Mouse (Mus musculus) heart, embryonic 15.5 days (tissue): ENCODE measurements around the gene Gan. TPM values are rescaled to one million over a fixed set of nuclear protein-coding genes. Genes with fewer than 3 reads are reported as not detected.
A peak's percentile ranks its signal among the peaks of the same experiment; 100 is the strongest.

Experiments used
- ATAC-seq: fragments of 200-750 bp; cut with Nextera tagmentation; replicated peaks from 2 replicates; pipeline ENCODE4 v1.8.0; 2017; ENCODE audit warnings: low read depth, moderate TSS enrichment; ENCODE audit not compliant: insufficient number of reproducible peaks, insufficient read depth, low FRiP score
- H3K27ac ChIP-seq: fragments of 300-500 bp; sonication (generic); 2 replicates; pipeline ENCODE4 v1.5.1; 2015; ENCODE audit warnings: mild to moderate bottlenecking, inconsistent platforms
- H3K27me3 ChIP-seq: fragments of 300-500 bp; sonication (generic); 2 replicates; pipeline ENCODE4 v1.6.1; 2015; ENCODE audit warnings: inconsistent platforms
- H3K36me3 ChIP-seq: fragments of 300-500 bp; sonication (generic); 2 replicates; pipeline ENCODE4 v1.6.1; 2015; ENCODE audit warnings: mild to moderate bottlenecking, inconsistent platforms
- H3K4me1 ChIP-seq: fragments of 300-500 bp; sonication (generic); replicated peaks from 2 replicates; pipeline ENCODE4 v1.6.1; 2015; ENCODE audit warnings: inconsistent platforms
- H3K4me2 ChIP-seq: fragments of 300-500 bp; sonication (generic); 2 replicates; pipeline ENCODE4 v1.6.1; 2015; ENCODE audit warnings: inconsistent platforms, mild to moderate bottlenecking, moderate library complexity
- H3K4me3 ChIP-seq: fragments of 300-500 bp; sonication (generic); 2 replicates; pipeline ENCODE4 v1.5.1; 2015; ENCODE audit warnings: mild to moderate bottlenecking, inconsistent platforms
- H3K9ac ChIP-seq: fragments of 300-500 bp; sonication (generic); 2 replicates; pipeline ENCODE4 v1.6.1; 2015; ENCODE audit warnings: mild to moderate bottlenecking, inconsistent platforms
- H3K9me3 ChIP-seq: fragments of 300-500 bp; sonication (generic); replicated peaks from 2 replicates; pipeline ENCODE4 v1.6.1; 2016; ENCODE audit warnings: inconsistent platforms
- WGBS: fragments of 180-500 bp; shearing (Covaris S2); methylation state at CpG from one replicate; pipeline ENCODE4 v1.1.7; 2015; ENCODE audit warnings: mixed read lengths; 5-methylcytosine and 5-hydroxymethylcytosine counted together
- polyA plus RNA-seq: library from polyadenylated mRNA; unstranded; fragments of >200 nt; fragmentation: Nextera tagmentation; extraction: Ambion mirVana; gene quantifications from 2 replicates; pipeline ENCODE4 v1.2.1, GENCODE M21; 2015

Gan gene
- polyA plus RNA-seq, 1 experiment from 2014 or later: 1.1 TPM

DNA sequence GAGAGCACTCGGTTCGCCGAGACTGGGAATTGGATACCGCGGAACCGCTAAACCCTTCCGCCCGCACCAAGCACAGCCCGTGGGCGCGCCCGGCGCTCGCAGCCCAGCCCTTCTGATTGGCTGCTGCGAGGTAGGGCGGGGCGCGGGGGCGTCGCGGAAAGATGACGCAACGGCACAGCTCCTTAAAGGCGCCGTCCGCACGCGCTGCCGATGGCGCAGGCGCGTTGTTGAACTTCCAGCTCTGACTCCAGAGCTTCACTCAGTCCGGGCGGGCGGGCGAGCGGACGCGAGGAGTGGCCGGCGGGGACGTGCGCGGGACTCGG lies 205 bp upstream of the Gan start:
- Histone ChIP-seq H3K27me3 (no peaks in the 10 kb centered on the region), H3K9ac (peak overlapping the region; percentile 89), H3K4me2 (peak overlapping the region; percentile 91), H3K4me1 (peaks cover 19% of the 10 kb centered on the region), H3K27ac (peak overlapping the region; percentile 74), H3K4me3 (peak overlapping the region; percentile 88), H3K9me3 (no peaks in the 10 kb centered on the region), H3K36me3 (no peaks in the 10 kb centered on the region)
- peak; percentile 92 for ATAC-seq
- WGBS: 0% methylated on average over 45 of the region's 45 CpGs

- Histone ChIP-seq H3K4me3 (peak overlapping the region; percentile 88), H3K27me3 (no peaks in the 10 kb centered on the region), H3K36me3 (no peaks in the 10 kb centered on the region), H3K9ac (peak overlapping the region; percentile 89; the same call in 1 of the 2 replicates), H3K27ac (no peak overlapping the region), H3K9me3 (no peaks in the 10 kb centered on the region), H3K4me2 (peak overlapping the region; percentile 91), H3K4me1 (peaks cover 19% of the 10 kb centered on the region)
- no peak for ATAC-seq
- 61% methylated on average over 5 of the region's 5 CpGs for WGBS
Observed at GRCm38 (mm10) chr8:117159031-117159430, 1.1 kb downstream of the Gan start.

DNA sequence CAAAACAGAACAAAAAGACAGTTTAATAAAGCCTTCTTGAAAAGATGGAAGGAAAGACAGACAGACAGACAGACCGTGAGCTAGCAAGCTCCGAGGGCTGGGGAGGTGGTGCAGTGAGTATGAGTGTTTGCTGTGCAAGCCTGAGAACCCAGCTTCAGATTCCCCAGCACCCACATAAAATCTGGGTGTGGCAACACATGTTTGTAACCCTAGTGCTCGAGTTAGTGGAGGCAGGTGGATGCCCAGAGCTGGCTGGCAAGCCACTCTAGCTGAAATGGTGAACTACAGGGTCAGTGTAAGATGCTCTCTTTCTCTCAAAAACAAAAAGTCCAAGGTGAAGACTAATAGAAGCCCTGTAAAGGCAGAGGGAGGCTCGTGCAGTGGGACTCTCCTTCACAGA lies 7.0 kb downstream of the Gan start:
- Histone ChIP-seq H3K4me2 (no peak overlapping the region), H3K36me3 (no peaks in the 10 kb centered on the region), H3K4me1 (peaks cover 8% of the 10 kb centered on the region), H3K9me3 (no peaks in the 10 kb centered on the region), H3K27ac (no peak overlapping the region), H3K27me3 (no peaks in the 10 kb centered on the region), H3K9ac (no peak overlapping the region), H3K4me3 (no peak overlapping the region)
- WGBS: 90% methylated on average over 4 of the region's 4 CpGs
- ATAC-seq: no peak

DNA sequence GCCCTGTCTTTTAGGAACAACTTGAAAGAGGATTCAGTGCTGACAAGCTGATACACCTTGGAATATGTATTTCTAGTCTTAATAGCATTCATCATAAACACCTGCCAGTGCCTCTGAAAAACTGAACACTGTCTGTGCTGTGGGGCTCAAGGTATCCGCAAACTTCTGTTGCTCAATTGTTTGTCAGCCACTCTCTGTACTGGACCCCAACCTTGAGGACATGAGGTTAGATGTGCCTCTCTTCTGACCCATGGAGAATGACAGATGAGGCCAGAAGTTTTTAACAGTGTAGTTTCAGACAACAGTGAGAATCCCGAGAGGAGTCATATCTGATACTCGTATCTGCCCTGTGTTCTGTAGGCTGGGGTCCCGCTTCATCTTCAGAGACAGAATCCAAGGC lies 7.6 kb downstream of the Gan start:
- ATAC-seq: no peak
- Histone ChIP-seq H3K4me3 (no peak overlapping the region), H3K9me3 (no peaks in the 10 kb centered on the region), H3K27me3 (no peaks in the 10 kb centered on the region), H3K36me3 (no peaks in the 10 kb centered on the region), H3K9ac (no peak overlapping the region), H3K4me2 (no peak overlapping the region), H3K27ac (no peak overlapping the region), H3K4me1 (peaks cover 8% of the 10 kb centered on the region)
- 85% methylated on average over 4 of the region's 4 CpGs for WGBS

GRCm38 (mm10) chr8:117166515-117166914 lies 8.6 kb downstream of the Gan start:
- WGBS: 68% methylated on average over 2 of the region's 2 CpGs
- no peaks in the 10 kb centered on the region for H3K36me3 ChIP-seq
- H3K4me3 ChIP-seq: no peak overlapping the region
- ATAC-seq: no peak
- no peaks in the 10 kb centered on the region for H3K27me3 ChIP-seq
- no peak overlapping the region for H3K4me2 ChIP-seq
- no peak overlapping the region for H3K9ac ChIP-seq
- H3K9me3 ChIP-seq: no peaks in the 10 kb centered on the region
- no peak overlapping the region for H3K27ac ChIP-seq
- peaks cover 8% of the 10 kb centered on the region for H3K4me1 ChIP-seq

- Histone ChIP-seq H3K9me3 (no peaks in the 10 kb centered on the region), H3K36me3 (no peaks in the 10 kb centered on the region), H3K4me2 (no peak overlapping the region), H3K27ac (no peak overlapping the region), H3K27me3 (no peaks in the 10 kb centered on the region), H3K9ac (no peak overlapping the region), H3K4me1 (peaks cover 8% of the 10 kb centered on the region), H3K4me3 (no peak overlapping the region)
- 71% methylated on average over 8 of the region's 8 CpGs for WGBS
- ATAC-seq: no peak
Observed at GRCm38 (mm10) chr8:117167243-117167883, 9.4 kb downstream of the Gan start.

DNA sequence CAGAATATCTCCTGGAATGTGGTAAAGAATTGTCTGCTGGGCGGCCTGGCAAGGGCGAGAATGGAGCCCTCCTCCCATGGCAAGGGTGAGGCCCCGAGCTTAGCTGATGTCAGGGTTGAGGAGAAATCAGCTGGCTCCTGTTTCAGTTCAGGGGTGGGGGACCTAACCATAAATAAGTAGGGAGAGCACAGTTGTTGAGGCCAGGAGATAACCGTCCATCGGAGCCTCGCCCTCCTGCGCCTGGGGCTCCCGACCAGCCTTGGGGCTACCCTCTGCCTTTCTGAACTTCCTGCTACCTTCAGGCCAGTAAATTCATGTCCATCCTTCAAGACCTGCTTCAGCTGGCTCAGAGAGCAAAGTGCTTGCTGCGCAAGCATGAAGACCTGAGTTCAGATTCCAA lies 10.4 kb downstream of the Gan start:
- Histone ChIP-seq H3K4me1 (peaks cover 15% of the 10 kb centered on the region), H3K36me3 (no peaks in the 10 kb centered on the region), H3K4me3 (no peak overlapping the region), H3K9me3 (no peaks in the 10 kb centered on the region), H3K27ac (no peak overlapping the region), H3K4me2 (no peak overlapping the region), H3K27me3 (no peaks in the 10 kb centered on the region), H3K9ac (no peak overlapping the region)
- ATAC-seq: no peak
- WGBS: 57% methylated on average over 9 of the region's 9 CpGs

DNA sequence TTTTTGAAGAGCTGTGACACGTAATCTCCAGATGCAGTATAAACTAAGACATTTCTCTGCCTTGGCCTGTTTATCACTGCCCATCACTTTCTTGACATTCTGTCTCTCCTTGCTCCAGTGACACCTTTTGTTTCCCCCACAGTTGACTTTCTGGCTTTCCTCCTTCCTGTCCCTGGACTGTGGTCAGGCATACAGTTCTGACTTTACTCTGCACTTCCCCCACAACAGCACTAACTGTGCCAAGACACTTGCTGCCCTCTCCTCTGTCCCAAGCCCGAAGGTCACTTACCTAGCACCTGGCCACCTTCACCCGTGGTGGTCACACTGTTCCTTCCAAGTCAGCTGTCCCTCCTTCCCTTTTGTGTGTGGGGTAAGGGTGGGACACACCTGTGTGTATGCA lies 13.9 kb downstream of the Gan start:
- WGBS: 75% methylated on average over 3 of the region's 3 CpGs
- no peak overlapping the region for H3K27ac ChIP-seq
- no peaks in the 10 kb centered on the region for H3K36me3 ChIP-seq
- no peaks in the 10 kb centered on the region for H3K27me3 ChIP-seq
- no peaks in the 10 kb centered on the region for H3K9me3 ChIP-seq
- peaks cover 16% of the 10 kb centered on the region for H3K4me1 ChIP-seq
- no peak overlapping the region for H3K4me2 ChIP-seq
- H3K4me3 ChIP-seq: no peak overlapping the region
- H3K9ac ChIP-seq: no peak overlapping the region
- no peak for ATAC-seq

- 18% methylated on average over 7 of the region's 7 CpGs for WGBS
- Histone ChIP-seq H3K27me3 (no peaks in the 10 kb centered on the region), H3K9me3 (no peaks in the 10 kb centered on the region), H3K36me3 (no peaks in the 10 kb centered on the region), H3K27ac (no peak overlapping the region), H3K9ac (no peak overlapping the region), H3K4me1 (peaks cover 15% of the 10 kb centered on the region), H3K4me3 (no peak overlapping the region), H3K4me2 (no peak overlapping the region)
- peak; percentile 63 for ATAC-seq
Observed at GRCm38 (mm10) chr8:117172904-117173303, 15.0 kb downstream of the Gan start.

- H3K36me3 ChIP-seq: no peaks in the 10 kb centered on the region
- WGBS: 65% methylated on average over 3 of the region's 3 CpGs
- peaks cover 8% of the 10 kb centered on the region for H3K4me1 ChIP-seq
- no peaks in the 10 kb centered on the region for H3K27me3 ChIP-seq
- H3K4me2 ChIP-seq: no peak overlapping the region
- H3K27ac ChIP-seq: no peak overlapping the region
- no peak for ATAC-seq
- H3K9me3 ChIP-seq: no peaks in the 10 kb centered on the region
- no peak overlapping the region for H3K4me3 ChIP-seq
- no peak overlapping the region for H3K9ac ChIP-seq
Observed at GRCm38 (mm10) chr8:117173690-117174089, 15.8 kb downstream of the Gan start.

DNA sequence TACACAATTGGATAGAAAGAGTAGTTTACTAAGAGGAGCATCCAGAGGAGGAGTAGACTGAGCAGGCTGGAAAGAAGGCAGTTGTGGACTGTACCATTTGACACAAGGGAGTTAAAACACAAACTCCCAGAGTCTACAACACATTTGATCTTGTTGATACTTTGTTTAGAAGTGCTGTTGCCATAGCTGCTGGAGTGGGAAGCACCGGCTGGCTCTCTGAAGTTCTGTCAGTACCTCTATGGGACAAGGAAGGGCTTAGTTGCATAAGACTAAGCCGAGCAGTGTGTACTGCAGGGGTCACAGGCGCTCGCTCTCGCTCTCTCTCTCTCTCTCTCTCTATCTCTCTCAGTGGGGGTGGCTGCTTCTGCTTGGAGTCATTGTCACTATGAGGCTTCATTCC lies 16.6 kb downstream of the Gan start:
- ATAC-seq: no peak
- no peak overlapping the region for H3K27ac ChIP-seq
- WGBS: 81% methylated on average over 5 of the region's 5 CpGs
- no peaks in the 10 kb centered on the region for H3K27me3 ChIP-seq
- no peak overlapping the region for H3K4me3 ChIP-seq
- no peaks in the 10 kb centered on the region for H3K36me3 ChIP-seq
- H3K4me1 ChIP-seq: peaks cover 8% of the 10 kb centered on the region
- no peaks in the 10 kb centered on the region for H3K9me3 ChIP-seq
- no peak overlapping the region for H3K4me2 ChIP-seq
- H3K9ac ChIP-seq: no peak overlapping the region

DNA sequence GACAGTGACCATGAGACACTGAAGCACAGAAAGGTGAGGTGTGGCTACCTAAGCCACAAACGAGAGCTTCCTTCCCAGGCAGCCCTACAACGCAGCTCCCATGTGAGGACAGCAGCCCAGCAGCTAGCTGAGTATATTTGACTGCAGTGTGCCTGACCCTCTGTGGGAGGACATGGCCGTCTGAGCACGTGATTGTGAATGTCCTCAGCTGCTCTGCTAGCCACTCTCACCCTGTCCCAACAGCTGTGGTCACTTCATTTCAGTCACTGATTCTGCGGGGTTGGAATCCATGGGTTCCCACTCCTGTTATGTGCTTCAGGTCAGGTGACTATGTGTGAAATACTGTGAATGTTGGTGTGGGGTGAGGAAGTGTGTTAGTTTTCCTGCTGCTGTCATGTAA lies 18.4 kb downstream of the Gan start:
- ATAC-seq: no peak
- H3K4me2 ChIP-seq: no peak overlapping the region
- H3K4me3 ChIP-seq: no peak overlapping the region
- no peaks in the 10 kb centered on the region for H3K36me3 ChIP-seq
- H3K27ac ChIP-seq: no peak overlapping the region
- H3K9me3 ChIP-seq: no peaks in the 10 kb centered on the region
- 63% methylated on average over 5 of the region's 5 CpGs for WGBS
- no peaks in the 10 kb centered on the region for H3K27me3 ChIP-seq
- no peak overlapping the region for H3K9ac ChIP-seq
- peaks cover 8% of the 10 kb centered on the region for H3K4me1 ChIP-seq
